Mouse (Mus musculus): Measurements from ENCODE around the gene Adamts4. TPM values are rescaled to one million over a fixed set of nuclear protein-coding genes. Genes with fewer than 3 reads are reported as not detected.

Gene Adamts4
- total RNA-seq, 2 experiments from 2014 or later = 2.9 to 3.6 TPM

- intact Hi-C loops (cut with DNase I) = no loop called here
- DNase-seq = no peak
Observed at GRCm38 (mm10) chr1:171274171-171274570, 23.9 kb downstream of the Adamts4 start.

- intact Hi-C loops (cut with DNase I) = no loop called here
- no peak for DNase-seq
Observed at GRCm38 (mm10) chr1:171275144-171275734, 25.0 kb downstream of the Adamts4 start.

DNA sequence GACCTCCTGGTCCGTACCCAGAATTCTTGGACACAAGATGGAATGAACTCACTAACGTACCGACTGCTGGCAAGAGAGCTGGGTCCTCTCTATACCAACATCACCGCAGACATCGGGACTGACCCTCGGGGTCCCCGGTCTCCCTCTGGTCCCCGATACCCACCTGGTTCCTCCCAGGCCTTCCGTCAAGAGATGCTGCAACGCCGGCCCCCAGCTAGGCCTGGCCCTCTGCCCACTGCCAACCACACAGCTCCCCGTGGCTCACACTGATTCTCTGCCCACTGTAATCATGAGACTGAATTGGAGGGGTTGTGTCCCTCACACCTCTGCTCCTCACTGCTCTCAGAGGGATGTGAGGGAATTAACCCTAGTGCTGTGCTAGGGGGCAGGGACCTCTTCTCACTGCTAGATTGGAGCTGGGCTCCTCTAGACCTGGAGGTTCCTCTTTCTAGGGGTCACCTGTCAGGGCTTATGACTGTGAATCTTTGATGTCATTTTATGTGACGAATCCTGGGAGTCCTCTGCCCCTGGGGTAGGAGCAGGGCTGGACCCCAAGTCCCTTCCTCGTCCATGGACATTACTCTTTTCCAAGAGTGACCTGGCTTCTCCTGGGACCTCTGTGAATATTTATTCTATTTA lies 26.0 kb downstream of the Adamts4 start:
- intact Hi-C loops (cut with DNase I) = no loop called here
- DNase-seq = no peak

DNA sequence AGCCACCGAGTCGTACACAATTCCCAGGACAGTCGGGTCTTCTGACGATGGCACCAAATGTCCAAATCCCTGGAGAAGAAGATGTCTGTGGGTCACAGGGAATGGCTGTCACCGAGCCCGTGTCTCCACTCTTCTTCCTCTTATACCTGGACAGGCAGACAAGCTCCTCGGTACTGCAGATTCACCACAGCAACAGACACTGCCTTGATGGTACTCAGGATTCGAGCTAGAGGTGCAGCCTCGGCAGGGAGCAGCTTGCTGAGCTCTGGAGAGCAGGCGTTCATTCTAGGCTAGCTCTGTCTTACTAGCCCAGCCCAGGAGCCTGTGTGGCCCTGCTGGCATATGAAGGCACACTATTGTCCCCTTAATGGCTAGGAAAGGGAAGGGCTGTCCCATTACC lies 27.5 kb downstream of the Adamts4 start:
- intact Hi-C loops (cut with DNase I) = no loop called here
- DNase-seq = no peak

DNA sequence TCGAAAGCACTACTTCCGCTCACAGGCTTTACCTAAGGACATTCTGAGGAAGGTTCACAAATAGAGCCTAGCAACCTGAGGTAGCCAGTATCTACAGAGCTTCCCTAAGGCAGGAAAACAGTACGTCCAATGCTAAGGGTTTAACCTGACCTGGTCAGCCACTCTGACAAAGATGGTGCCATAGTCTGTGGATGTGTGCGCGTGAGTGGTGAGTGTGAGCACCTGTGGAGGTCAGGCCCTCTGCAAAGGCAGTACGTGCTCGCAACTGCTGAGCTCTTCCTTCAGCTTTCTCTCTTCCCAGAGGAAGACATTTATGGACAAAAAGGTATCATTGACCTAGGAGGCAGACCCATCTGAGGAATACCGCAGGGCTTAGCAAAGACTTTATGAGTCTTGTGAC lies 28.2 kb downstream of the Adamts4 start:
- intact Hi-C loops (cut with DNase I) = no loop called here

DNA sequence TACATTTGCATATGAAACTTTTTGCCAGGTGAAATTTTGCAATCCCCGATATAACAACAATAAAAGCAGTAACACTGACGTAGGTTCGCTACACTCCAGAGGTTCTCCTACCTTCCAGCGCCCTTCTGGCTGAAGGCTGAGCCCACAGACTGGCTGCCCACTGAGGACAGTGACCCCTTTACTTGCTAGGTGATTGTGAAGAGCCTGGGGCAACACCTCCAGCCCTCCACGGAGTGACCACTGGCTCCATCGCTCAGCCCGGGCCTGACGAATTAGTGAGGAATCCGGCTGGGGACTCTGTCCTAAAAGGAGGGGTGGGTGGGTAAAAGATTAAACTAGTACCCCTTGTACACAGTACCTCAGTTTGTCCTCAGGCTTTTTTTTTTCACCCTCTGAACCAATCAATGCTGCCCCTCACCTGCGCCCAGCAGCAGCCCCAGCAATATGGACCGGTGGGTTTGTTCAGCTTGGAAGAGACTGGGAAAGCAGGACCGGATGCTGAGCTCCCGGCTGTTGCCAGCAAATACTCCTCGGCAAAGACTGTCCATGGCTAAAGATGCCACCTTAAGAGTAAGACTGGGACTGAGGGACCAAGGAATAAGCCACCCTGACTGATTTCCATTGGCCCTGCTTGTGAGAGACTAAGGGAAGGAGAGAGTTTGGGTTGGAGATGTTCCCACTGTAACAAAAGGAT lies 28.9 kb downstream of the Adamts4 start:
- intact Hi-C loops (cut with DNase I) = no loop called here
- peak in 1 of 2 experiments; percentile 1 for DNase-seq

More for the DNA sequence above, 28.2 kb downstream of the Adamts4 start:
- no peak for DNase-seq

- intact Hi-C loops (cut with DNase I) = loop anchor here (5.0 kb wide), 1 partner anchor 37 kb away; no protein-coding TSS in a partner anchor
- DNase-seq = peak in 1 of 2 experiments; percentile 1
Observed at GRCm38 (mm10) chr1:171279721-171280120, 29.5 kb downstream of the Adamts4 start.

DNA sequence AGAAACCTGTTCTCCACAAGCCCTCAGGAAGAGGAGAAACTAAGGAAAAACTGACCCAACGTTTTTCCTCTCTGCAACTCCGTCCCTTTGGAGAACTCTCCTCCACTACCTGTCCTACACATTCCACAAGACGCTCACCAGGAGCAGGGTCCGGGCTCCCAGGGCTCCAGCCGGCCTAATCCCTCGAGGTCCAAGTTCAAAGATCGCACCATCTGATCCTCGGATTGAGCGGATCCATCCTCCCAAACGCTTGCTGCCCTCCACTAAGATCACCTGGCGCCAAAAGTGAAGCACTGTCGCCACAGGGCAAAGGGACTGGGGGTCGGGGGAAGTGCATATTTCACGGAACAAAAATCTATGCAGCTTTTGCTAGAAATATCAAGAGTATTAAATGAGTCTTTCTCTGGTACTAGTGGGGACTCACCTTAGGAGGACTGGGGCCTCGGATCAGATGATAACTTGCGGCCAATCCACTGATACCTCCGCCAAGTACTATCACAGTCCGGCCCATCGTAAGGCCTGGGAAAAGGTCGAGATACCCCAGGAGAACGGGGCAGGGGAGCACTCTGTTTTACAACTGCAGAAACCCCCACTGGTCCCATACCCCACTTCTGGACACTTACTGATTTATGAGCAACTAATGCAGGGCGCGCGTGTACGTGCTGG lies 30.2 kb downstream of the Adamts4 start:
- DNase-seq = peak in 1 of 2 experiments; percentile 2
- intact Hi-C loops (cut with DNase I) = loop anchor here (5.0 kb wide), 1 partner anchor 38 kb away; no protein-coding TSS in a partner anchor

DNA sequence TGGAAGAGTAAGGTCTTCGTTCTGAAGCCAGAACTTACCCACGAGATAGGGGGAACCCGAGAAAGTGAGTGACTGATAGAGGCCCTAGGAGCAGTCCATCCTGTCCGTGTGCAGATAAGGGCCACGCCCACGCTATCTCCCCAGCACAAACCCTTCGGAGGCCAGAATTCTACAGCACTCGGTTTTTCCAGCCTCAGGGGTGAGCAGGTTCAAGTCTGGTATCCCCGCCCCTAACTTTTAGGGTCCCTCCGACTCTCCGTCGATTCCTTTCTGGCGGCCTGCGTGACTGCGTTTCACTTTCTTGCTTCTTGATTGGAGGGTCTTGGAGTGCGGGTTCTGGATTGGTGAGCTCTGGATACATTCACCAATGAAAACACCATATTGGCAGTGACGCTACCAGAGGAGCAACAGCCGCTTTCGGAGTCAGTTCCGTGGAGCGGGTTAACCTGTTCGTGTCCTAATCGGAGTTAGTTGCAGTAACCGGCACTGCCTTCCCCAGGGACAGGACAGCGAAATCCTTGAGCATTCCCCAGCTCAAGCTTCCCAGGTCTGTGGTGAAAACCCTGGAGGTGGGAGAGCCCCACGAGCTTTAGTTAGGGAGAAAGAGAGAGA lies 30.8 kb downstream of the Adamts4 start, which contains the start of gene Ppox:
Gene Ppox (minus strand): TSS at position 271 of the 612 bp plus-strand sequence.
- peak; percentile 84 to 88 for DNase-seq
- intact Hi-C loops (cut with DNase I) = loop anchor here (5.0 kb wide), 1 partner anchor 39 kb away; no protein-coding TSS in a partner anchor

DNA sequence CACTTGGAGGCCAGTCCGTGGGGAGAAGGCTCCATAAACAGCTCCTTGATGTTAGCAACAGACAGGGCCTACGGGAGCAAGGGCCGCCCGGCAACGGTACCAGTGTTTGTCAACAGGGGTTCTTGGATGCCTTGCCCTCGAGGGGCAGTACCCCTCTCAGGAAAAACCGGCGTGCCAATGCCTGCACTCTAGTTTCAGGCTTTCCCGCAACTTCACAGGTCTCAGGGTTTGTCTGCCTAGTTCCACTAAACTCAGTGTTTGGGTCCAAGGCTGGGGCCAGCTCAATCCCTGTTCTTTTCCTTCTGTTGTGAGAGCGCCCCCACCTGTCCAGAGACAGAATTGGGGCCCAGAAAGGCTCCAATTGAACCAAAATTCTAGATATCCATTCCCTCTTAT lies 31.3 kb downstream of the Adamts4 start:
- intact Hi-C loops (cut with DNase I) = loop anchor here (5.0 kb wide), 1 partner anchor 39 kb away; no protein-coding TSS in a partner anchor
- DNase-seq = peak; percentile 85 to 88

- intact Hi-C loops (cut with DNase I) = loop anchor here (2.0 to 5.0 kb wide), 2 partner anchors 40 to 57 kb away; partner anchors contain the start of gene Apoa2
- DNase-seq = peak in 1 of 2 experiments; percentile 1
Observed at GRCm38 (mm10) chr1:171282086-171282805, 32.0 kb downstream of the Adamts4 start.

DNA sequence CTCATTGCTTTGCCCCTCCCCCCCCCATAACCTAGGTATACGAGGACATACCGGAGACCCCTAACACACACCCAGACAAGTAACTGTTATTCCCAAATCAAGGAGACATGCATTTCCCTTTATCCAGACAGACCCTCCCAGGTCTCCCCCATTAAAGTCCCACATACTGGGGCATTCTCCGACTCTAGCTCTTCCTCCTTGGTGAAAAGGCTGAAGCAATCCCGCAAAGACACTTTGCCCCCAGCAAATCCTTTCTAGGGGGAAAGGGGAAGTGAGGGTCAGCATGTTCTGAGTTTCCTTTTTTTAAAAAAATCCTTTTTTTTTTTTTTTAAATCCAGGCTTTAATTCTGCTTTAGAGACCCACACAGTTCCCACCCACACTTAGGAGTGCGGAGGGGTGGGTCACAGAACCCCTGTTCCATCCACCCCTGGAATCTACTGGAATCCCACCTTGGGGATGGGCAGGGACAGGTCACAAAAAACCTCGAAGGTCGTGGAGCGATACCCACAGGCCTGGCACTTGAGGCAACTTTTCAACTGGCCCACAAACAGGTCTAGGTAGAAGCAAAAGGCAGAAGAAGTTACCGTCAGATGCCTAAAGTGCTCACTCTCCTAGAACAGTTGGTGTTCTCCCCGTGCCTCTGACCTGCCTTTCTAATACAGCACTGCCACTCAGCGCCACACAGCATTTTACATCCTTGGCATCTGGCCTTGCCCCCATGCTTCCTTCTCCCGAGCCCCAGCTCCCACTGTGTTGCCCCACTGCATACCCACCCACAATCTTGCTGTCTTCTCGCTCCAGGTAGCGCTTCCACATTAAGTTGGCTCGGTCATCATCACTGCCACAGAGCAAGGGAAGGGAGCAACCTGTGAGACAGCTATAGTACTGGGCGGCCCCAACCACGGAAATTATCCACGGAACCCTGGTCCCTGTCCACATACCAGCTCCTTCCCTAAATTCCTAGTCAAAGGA lies 33.3 kb downstream of the Adamts4 start:
- no peak for DNase-seq
- intact Hi-C loops (cut with DNase I) = loop anchor here (2.0 to 5.0 kb wide), 2 partner anchors 41 to 59 kb away; partner anchors contain the start of gene Apoa2

- no peak for DNase-seq
- intact Hi-C loops (cut with DNase I) = loop anchor here (5.0 kb wide), 1 partner anchor 42 kb away; no protein-coding TSS in a partner anchor
Observed at GRCm38 (mm10) chr1:171284491-171284890, 34.3 kb downstream of the Adamts4 start.

- intact Hi-C loops (cut with DNase I) = no loop called here
- no peak for DNase-seq
Observed at GRCm38 (mm10) chr1:171285096-171285892, 35.1 kb downstream of the Adamts4 start.

DNA sequence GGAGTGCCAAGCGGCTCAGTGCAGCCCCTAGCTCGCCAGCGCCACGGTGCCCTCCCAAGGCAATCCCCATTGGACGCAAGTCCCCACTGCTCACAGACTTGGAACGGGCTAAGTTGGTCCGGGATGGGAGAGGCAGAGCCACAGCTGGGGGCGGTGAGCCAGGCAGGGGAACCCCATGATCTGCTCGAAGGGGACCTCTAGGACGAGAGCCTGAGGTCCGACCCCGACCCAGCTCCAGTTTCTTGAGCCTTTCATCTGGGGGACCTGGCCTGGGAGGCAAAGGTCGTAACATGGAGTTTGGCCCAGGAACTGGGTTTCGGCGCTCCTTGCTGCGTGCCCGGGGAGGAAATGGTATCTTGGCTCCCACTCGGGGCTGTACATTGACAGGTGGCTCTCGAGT lies 36.3 kb downstream of the Adamts4 start:
- intact Hi-C loops (cut with DNase I) = no loop called here
- no peak for DNase-seq

- peak; percentile 95 to 97 for DNase-seq
- intact Hi-C loops (cut with DNase I) = no loop called here
Observed at GRCm38 (mm10) chr1:171287136-171288081, 37.2 kb downstream of the Adamts4 start, which contains the start of gene Usp21. Gene Usp21 (minus strand): TSS chr1:171287991.

Data from heart, postnatal 14 days (tissue).